Mouse (Mus musculus): Measurements from ENCODE around the gene Retreg3.

GRCm38 (mm10) chr11:101127075-101127474 lies 7.4 kb upstream of the Retreg3 start:
- peak; percentile 33; the same call in 1 of the 2 replicates for TF ChIP-seq CTCF (IDR thresholded peaks at IDR 0.05)
- no peak for TF ChIP-seq EP300 (IDR thresholded peaks at IDR 0.05)

Data from lung, postnatal 0 days (tissue).